Mouse (Mus musculus) hindbrain, embryonic 15.5 days (tissue): ENCODE results near the gene Src. TPM values are rescaled to one million over a fixed set of nuclear protein-coding genes. Genes with fewer than 3 reads are reported as not detected.

Experiments
- ATAC-seq: fragments of 200-750 bp; cut with Nextera tagmentation; 2 replicates; pipeline ENCODE4 v1.8.0; 2017; ENCODE audit warnings: low read depth, moderate number of reproducible peaks, moderate TSS enrichment; ENCODE audit not compliant: low FRiP score
- H3K27ac ChIP-seq: fragments of 300-500 bp; sonication (generic); replicated peaks from 2 replicates; pipeline ENCODE4 v1.5.1; 2015; ENCODE audit warnings: mild to moderate bottlenecking, inconsistent platforms
- H3K27me3 ChIP-seq: fragments of 300-500 bp; sonication (generic); 2 replicates; pipeline ENCODE4 v1.6.1; 2015; ENCODE audit warnings: control low read depth, inconsistent platforms
- H3K36me3 ChIP-seq: fragments of 300-500 bp; sonication (generic); 2 replicates; pipeline ENCODE4 v1.6.1; 2015; ENCODE audit warnings: control low read depth, inconsistent platforms
- H3K4me1 ChIP-seq: fragments of 300-500 bp; sonication (generic); replicated peaks from 2 replicates; pipeline ENCODE4 v1.6.1; 2015; ENCODE audit warnings: control low read depth, inconsistent platforms
- H3K4me2 ChIP-seq: fragments of 300-500 bp; sonication (generic); 2 replicates; pipeline ENCODE4 v1.6.1; 2015; ENCODE audit warnings: moderate library complexity, mild to moderate bottlenecking, inconsistent platforms
- H3K4me3 ChIP-seq: fragments of 300-500 bp; sonication (generic); 2 replicates; pipeline ENCODE4 v1.5.1; 2015; ENCODE audit warnings: mild to moderate bottlenecking, inconsistent platforms
- H3K9ac ChIP-seq: fragments of 300-500 bp; sonication (generic); 2 replicates; pipeline ENCODE4 v1.6.1; 2015; ENCODE audit warnings: inconsistent platforms
- H3K9me3 ChIP-seq: fragments of 300-500 bp; sonication (generic); 2 replicates; pipeline ENCODE4 v1.6.1; 2016; ENCODE audit warnings: control low read depth, inconsistent platforms
- WGBS: fragments of 180-500 bp; shearing (Covaris S2); methylation state at CpG from one replicate; pipeline ENCODE4 v1.1.7; 2015; 5-methylcytosine and 5-hydroxymethylcytosine counted together
- polyA plus RNA-seq: library from polyadenylated mRNA; unstranded; fragments of >200 nt; fragmentation: Nextera tagmentation; extraction: Ambion mirVana; gene quantifications from 2 replicates; pipeline ENCODE4 v1.2.1, GENCODE M21; 2015

The Src gene
- polyA plus RNA-seq, 1 experiment from 2014 or later, result 38.4 TPM

- Histone ChIP-seq H3K4me3 (no peak overlapping the region), H3K4me2 (no peak overlapping the region), H3K27ac (no peak overlapping the region), H3K4me1 (peaks cover 85% of the 10 kb centered on the region), H3K27me3 (no peaks in the 10 kb centered on the region), H3K36me3 (no peaks in the 10 kb centered on the region), H3K9me3 (no peaks in the 10 kb centered on the region), H3K9ac (no peak overlapping the region)
- no peak for ATAC-seq
- 89% methylated on average over 13 of the region's 13 CpGs for WGBS
These were observed 10.3 kb downstream of the Src start for GRCm38 (mm10) chr2:157428351-157429139.

- Histone ChIP-seq H3K36me3 (no peaks in the 10 kb centered on the region), H3K4me2 (no peak overlapping the region), H3K27me3 (no peaks in the 10 kb centered on the region), H3K27ac (0 out of 2 replicates have a peak overlapping the region, but pooled peaks have one; percentile 3), H3K9me3 (no peaks in the 10 kb centered on the region), H3K9ac (no peak overlapping the region), H3K4me1 (peaks cover 93% of the 10 kb centered on the region), H3K4me3 (no peak overlapping the region)
- 83% methylated on average over 7 of the region's 7 CpGs for WGBS
- ATAC-seq, result no peak
These were observed 11.5 kb downstream of the Src start for GRCm38 (mm10) chr2:157429735-157430134.

GRCm38 (mm10) chr2:157430667-157431429 lies 12.6 kb downstream of the Src start:
- Histone ChIP-seq H3K4me3 (no peak overlapping the region), H3K4me1 (peaks cover 88% of the 10 kb centered on the region), H3K9me3 (no peaks in the 10 kb centered on the region), H3K27me3 (no peaks in the 10 kb centered on the region), H3K9ac (no peak overlapping the region), H3K4me2 (no peak overlapping the region), H3K27ac (0 out of 2 replicates have a peak overlapping the region, but pooled peaks have one; percentile 69), H3K36me3 (no peaks in the 10 kb centered on the region)
- WGBS, result 80% methylated on average over 4 of the region's 4 CpGs
- no peak for ATAC-seq

- H3K27ac ChIP-seq, result peak overlapping the region; percentile 69
- no peak overlapping the region for H3K4me3 ChIP-seq
- no peak overlapping the region for H3K4me2 ChIP-seq
- H3K4me1 ChIP-seq, result peaks cover 85% of the 10 kb centered on the region
- no peak for ATAC-seq
- 64% methylated on average over 5 of the region's 5 CpGs for WGBS
- no peak overlapping the region for H3K9ac ChIP-seq
- no peaks in the 10 kb centered on the region for H3K27me3 ChIP-seq
- no peaks in the 10 kb centered on the region for H3K9me3 ChIP-seq
- no peaks in the 10 kb centered on the region for H3K36me3 ChIP-seq
These were observed 13.7 kb downstream of the Src start for GRCm38 (mm10) chr2:157431912-157432311.

GRCm38 (mm10) chr2:157432476-157432875 lies 14.2 kb downstream of the Src start:
- WGBS, result 54% methylated on average over 9 of the region's 9 CpGs
- Histone ChIP-seq H3K27me3 (no peaks in the 10 kb centered on the region), H3K9ac (no peak overlapping the region)

GRCm38 (mm10) chr2:157434041-157434440 lies 15.8 kb downstream of the Src start:
- no peak overlapping the region for H3K4me3 ChIP-seq
- H3K4me1 ChIP-seq, result peaks cover 64% of the 10 kb centered on the region
- H3K36me3 ChIP-seq, result no peaks in the 10 kb centered on the region
- no peak overlapping the region for H3K4me2 ChIP-seq
- 44% methylated on average over 9 of the region's 9 CpGs for WGBS
- H3K9ac ChIP-seq, result no peak overlapping the region
- H3K9me3 ChIP-seq, result no peaks in the 10 kb centered on the region
- H3K27ac ChIP-seq, result peak overlapping the region; percentile 69
- no peak for ATAC-seq
- H3K27me3 ChIP-seq, result no peaks in the 10 kb centered on the region

More at GRCm38 (mm10) chr2:157432476-157432875, 14.2 kb downstream of the Src start:
- Histone ChIP-seq H3K27ac (peak overlapping the region; percentile 69), H3K4me2 (no peak overlapping the region), H3K9me3 (no peaks in the 10 kb centered on the region), H3K4me3 (no peak overlapping the region), H3K4me1 (peaks cover 80% of the 10 kb centered on the region), H3K36me3 (no peaks in the 10 kb centered on the region)
- peak; percentile 49 for ATAC-seq

- no peaks in the 10 kb centered on the region for H3K36me3 ChIP-seq
- no peaks in the 10 kb centered on the region for H3K9me3 ChIP-seq
- peak overlapping the region; percentile 69 for H3K27ac ChIP-seq
- no peak overlapping the region for H3K9ac ChIP-seq
- no peaks in the 10 kb centered on the region for H3K27me3 ChIP-seq
- H3K4me1 ChIP-seq, result peaks cover 60% of the 10 kb centered on the region
- no peak overlapping the region for H3K4me3 ChIP-seq
- ATAC-seq, result peak; percentile 38; the same call in 1 of the 2 replicates
- no peak overlapping the region for H3K4me2 ChIP-seq
- WGBS, result 19% methylated on average over 6 of the region's 6 CpGs
These were observed 16.3 kb downstream of the Src start for GRCm38 (mm10) chr2:157434497-157434896.

- Histone ChIP-seq H3K27me3 (no peaks in the 10 kb centered on the region), H3K4me3 (no peak overlapping the region), H3K4me1 (peaks cover 46% of the 10 kb centered on the region), H3K36me3 (peaks cover 14% of the 10 kb centered on the region), H3K9me3 (no peaks in the 10 kb centered on the region), H3K9ac (no peak overlapping the region), H3K4me2 (no peak overlapping the region), H3K27ac (no peak overlapping the region)
- no peak for ATAC-seq
- WGBS, result 86% methylated on average over 11 of the region's 11 CpGs
These were observed 18.3 kb downstream of the Src start for GRCm38 (mm10) chr2:157436496-157436895.

- no peak overlapping the region for H3K4me2 ChIP-seq
- no peak overlapping the region for H3K27ac ChIP-seq
- 92% methylated on average over 3 of the region's 3 CpGs for WGBS
These were observed 18.9 kb downstream of the Src start for GRCm38 (mm10) chr2:157437123-157437522.

GRCm38 (mm10) chr2:157441363-157441762 lies 23.1 kb downstream of the Src start:
- H3K27me3 ChIP-seq, result no peaks in the 10 kb centered on the region
- 98% methylated on average over 1 of the region's 1 CpGs for WGBS
- peaks cover 26% of the 10 kb centered on the region for H3K36me3 ChIP-seq
- ATAC-seq, result no peak
- H3K4me1 ChIP-seq, result 0 out of 2 replicates have a peak, but pooled peaks cover 3% of the 10 kb centered on the region
- no peak overlapping the region for H3K9ac ChIP-seq
- H3K4me3 ChIP-seq, result no peak overlapping the region
- H3K9me3 ChIP-seq, result no peaks in the 10 kb centered on the region
- no peak overlapping the region for H3K27ac ChIP-seq
- H3K4me2 ChIP-seq, result no peak overlapping the region

More at GRCm38 (mm10) chr2:157437123-157437522, 18.9 kb downstream of the Src start:
- Histone ChIP-seq H3K36me3 (peaks cover 20% of the 10 kb centered on the region), H3K4me1 (peaks cover 40% of the 10 kb centered on the region), H3K27me3 (no peaks in the 10 kb centered on the region), H3K9me3 (no peaks in the 10 kb centered on the region), H3K4me3 (no peak overlapping the region), H3K9ac (no peak overlapping the region)
- no peak for ATAC-seq

- H3K4me3 ChIP-seq, result no peak overlapping the region
- H3K36me3 ChIP-seq, result peaks cover 11% of the 10 kb centered on the region; the same call in 1 of the 2 replicates
- H3K4me1 ChIP-seq, result no peaks in the 10 kb centered on the region
- no peak overlapping the region for H3K4me2 ChIP-seq
- no peak overlapping the region for H3K27ac ChIP-seq
- no peaks in the 10 kb centered on the region for H3K9me3 ChIP-seq
- WGBS, result 94% methylated on average over 15 of the region's 15 CpGs
- ATAC-seq, result no peak
- no peaks in the 10 kb centered on the region for H3K27me3 ChIP-seq
- no peak overlapping the region for H3K9ac ChIP-seq
These were observed 29.3 kb downstream of the Src start for GRCm38 (mm10) chr2:157447297-157448158.
